Mouse (Mus musculus) 3134 (cell line): ENCODE measurements around the gene Rab17.

Source experiments
- DNase-seq: peaks from one replicate; pipeline ENCODE4 v3.0.0-alpha.2; 2011; ENCODE audit warnings: low spot score; ENCODE audit not compliant: insufficient read length; ENCODE audit errors: extremely low read depth

Rab17 gene

DNA sequence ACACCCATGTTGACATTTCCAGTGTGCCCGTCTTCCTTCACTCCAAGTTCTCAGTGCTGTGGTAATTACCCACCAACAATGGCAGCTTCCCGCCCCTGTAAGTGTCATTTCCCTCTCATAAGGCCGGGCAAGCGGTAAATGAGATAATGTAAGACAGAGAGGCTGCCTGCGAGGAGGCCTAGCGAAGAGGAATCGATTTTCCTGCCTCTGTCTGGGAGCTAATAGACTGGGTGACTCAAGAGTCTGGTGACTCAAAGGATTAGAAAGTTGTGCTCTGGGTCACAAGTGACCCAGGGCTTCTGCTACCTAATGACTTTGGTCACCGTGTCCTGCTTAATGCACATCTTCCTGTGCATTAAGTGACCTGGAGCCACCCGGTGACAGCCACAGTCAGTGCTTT is 32.5 kb downstream of the Rab17 start:
- DNase-seq: no peak

DNA sequence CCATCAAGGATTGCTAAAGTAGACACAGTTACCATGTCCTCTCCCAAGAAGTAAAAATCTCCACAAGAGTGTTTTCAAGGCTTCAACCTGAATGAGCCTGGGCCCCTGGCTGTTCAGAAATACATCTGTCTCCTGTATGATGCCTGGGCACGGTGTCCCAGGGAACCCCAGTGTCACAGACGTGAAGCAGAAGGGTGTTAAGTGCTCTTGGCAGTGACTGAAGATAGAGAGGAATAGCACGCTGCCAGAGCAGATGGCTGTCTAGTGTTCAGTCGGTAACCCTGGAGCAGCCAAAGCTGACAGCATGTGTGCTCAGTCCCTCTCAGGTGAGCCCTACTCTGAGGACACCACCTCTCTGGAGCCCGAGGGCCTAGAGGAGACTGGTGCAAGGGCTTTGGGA is 36.5 kb downstream of the Rab17 start:
- no peak for DNase-seq

DNA sequence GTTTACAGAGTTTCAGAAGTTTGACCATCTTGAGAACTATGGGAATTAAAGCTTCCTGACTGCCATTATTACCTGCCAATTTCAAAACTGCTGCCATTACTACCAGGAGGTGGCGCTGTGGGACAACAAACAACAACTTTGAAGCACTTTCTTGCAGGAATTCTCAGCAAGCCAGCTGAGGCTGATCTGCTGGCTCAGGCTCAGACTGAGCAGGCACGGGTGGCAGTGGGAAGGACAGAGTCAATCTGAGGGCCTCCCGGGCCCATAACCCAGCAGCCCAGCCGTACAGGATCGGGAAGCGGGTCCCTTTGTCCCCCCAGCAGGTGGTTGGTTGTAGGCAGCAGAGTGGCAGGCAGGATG is 40.9 kb downstream of the Rab17 start:
- peak; percentile 75 for DNase-seq

DNA sequence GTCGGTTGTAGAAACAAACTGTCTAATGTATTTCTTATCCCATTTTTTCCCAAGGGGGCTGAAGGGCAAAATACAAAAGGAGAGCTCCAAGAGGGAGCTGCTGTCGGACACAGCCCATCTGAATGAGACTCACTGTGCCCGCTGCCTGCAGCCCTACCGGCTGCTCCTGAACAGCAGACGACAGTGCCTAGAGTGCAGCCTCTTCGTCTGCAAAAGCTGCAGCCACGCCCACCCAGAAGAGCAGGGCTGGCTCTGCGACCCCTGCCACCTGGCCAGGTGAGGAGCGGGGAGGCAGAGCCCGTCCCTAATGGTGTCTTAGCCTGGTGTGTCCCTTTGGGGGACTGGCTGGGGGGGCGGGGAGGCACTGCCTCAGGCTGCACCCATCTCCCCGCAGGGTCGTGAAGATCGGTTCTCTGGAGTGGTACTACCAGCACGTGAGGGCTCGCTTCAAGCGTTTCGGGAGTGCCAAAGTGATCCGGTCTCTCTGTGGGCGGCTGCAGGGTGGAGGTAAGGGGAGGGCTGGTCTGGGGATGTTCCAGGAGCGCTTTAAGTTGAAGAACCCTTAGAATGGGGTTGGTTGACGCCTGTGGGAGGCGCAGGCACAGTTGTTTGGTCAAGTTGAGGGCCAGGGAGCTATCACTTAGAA is 41.4 kb downstream of the Rab17 start:
- peak; percentile 29 for DNase-seq

DNA sequence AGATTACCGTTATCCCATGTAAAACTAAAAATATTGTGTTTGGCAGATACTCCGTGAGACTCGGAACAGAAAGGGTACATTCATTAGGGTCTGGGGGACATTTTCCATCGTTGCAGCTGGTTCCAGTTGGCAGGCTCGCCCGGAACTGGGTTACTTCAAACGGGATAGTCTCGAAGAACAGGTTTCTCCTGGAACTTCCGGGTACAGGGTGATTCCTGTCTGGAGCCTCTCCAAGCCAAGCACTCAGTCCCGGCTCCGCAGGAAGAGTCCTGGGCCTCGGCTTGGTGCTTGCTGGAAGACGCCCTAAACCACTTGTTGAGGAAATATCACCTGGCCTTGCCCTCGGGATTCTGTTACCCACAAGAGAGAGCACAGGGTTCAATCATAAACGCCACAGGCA is 42.2 kb downstream of the Rab17 start:
- no peak for DNase-seq

DNA sequence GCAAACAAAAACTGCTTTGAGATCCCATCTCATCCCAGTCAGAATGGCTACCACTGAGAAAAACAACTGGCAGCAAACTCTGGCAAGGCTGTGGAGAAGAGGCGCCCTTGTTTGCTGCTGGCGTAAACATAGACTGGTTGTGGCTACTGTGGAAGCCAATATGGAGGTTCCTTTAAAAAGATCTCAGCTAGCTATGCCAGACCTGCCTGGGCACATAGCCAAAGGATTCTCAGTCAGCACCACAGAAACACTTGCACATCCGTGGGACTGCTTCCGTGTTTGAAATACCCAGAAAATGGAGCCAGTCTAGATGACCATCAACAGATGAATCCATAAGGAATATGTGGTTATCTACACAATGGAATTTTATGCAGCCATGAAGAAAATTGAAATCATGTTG is 43.4 kb downstream of the Rab17 start:
- DNase-seq: no peak

DNA sequence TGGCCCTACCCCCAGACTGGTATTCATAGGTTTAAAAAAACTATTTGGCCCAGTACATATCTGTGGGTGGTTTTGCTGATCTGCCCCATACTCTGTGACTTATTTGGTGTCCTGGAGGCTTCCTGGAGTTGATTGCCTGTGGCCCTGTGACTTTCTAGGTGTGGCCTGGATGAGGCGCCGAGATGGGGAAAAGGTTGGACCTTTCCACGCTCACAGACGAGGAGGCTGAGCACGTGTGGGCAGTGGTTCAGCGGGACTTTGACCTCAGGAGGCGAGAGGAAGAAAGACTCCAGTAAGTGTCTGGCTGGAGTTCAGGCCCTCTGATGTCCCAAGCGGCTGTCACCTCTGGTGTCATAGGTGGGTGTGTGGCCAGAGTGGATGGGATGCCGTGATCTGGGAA is 47.8 kb downstream of the Rab17 start:
- no peak for DNase-seq

DNA sequence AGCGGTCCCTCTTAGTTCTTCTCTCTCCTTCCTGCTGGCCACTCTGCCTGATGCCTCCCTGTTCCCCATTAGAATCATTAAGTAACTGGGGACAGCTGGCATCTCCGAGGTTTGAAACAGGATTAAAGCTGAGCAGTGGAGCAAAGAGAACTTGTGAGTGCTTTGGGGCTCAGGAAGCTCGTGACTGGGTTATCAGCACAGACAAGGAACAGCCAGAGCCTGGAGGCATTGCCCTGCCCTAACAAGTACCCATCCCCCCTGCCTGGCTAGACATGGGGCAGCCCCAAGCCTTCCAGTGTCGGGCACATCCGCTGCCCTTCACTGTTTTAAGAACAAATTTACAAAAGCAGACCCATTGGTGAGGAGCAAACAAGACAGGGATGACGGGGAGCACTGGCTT is 52.0 kb downstream of the Rab17 start:
- DNase-seq: no peak

DNA sequence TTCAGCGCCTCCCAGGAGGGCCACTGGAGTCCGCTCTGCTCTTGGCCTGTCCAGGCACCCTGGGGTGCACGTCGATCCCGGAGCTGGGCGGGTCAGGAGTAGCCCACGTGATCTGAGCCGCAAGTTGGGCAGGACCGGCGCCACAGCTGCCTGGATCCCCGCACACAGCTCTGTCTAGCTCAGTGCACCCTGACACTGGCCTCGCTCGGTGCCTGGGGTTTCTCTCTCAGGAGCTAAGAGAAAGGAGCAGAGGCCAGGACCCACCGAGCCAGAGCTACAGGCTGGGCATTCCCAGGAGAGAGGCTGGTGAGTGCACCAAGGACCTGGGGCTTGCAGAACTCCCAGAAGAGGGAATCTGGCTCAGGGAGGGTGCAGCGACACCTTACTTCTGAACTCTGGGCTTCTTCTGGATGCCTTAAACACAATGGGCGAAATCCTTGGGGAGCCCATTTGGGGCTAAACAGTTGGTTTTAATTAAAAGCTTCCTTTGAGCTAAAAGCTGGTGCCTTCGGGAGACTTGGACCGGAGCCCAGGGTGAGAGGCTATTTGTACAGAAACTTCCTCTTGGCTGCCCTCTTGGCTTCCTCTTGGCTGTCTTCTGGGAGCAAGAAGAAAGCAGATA is 54.4 kb downstream of the Rab17 start, which contains the start of gene Mlph:
Mlph (plus strand) TSS at position 138 of the 622 bp plus-strand sequence.
- peak; percentile 52 for DNase-seq

DNA sequence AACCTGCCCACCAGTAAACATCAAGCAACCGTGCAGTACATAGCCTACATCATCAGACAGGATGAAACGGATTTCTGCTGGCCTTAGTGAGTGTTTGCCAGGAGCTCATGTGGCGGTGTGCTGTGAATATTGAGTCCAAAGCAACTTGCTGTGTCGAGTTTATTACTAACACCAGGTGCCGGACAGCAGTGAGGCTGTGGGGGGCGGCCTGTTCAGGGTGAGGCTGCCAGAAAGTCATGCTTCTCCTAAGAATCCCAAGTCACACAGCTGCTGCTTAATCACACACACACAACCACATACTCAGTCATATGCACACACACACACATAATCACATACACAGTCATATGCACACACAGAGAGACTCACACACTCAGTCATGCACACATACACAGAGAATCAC is 56.2 kb downstream of the Rab17 start:
- no peak for DNase-seq

DNA sequence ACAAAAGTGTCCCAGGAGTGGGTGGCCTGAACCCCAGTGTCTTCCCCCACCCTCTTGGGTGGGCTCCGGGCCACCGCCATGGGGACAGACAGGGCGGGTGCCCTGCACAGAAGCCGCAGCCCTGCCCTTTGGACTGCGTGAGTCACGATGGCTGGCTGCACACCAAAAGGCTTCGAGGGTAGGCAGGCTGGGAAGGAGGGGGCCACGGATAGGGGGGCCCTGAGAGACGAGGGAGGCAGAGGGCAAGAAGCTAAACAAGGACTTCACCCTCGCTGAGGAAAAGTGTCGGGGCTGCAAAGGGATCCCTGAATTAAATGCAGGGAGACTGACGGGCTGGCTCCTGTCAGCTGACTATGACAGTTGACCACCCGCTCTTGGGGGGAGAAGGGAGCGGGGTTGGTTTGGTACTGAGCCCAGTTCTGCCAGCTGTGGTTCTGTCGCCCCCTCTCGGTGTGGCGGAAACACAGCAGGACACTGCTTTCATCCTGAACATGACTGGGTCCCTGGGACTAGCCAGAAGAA is 59.8 kb downstream of the Rab17 start:
- DNase-seq: peak; percentile 88

DNA sequence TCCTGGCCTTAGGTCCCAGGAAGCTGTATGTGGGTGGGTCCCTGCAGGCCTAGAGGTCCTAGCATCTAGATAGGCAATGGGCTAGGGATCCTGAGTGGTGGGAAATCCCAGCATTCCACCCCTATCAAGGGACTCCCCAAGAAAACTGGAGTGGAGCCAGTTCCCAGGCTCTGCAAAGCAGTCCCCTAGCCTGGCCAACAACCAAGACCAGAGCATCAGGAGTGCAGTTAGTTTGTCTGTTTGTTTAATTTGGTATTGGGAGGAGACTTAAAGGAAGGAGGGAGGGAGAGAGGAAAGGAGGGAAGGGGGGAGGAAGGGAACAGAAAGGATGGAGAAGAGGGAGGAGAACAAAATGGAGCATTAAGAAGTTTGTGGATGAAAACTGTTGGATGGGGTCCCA is 60.3 kb downstream of the Rab17 start:
- no peak for DNase-seq
